8 mouse cellular contexts compared by ENCODE assay signal in the genomic region with DNA sequence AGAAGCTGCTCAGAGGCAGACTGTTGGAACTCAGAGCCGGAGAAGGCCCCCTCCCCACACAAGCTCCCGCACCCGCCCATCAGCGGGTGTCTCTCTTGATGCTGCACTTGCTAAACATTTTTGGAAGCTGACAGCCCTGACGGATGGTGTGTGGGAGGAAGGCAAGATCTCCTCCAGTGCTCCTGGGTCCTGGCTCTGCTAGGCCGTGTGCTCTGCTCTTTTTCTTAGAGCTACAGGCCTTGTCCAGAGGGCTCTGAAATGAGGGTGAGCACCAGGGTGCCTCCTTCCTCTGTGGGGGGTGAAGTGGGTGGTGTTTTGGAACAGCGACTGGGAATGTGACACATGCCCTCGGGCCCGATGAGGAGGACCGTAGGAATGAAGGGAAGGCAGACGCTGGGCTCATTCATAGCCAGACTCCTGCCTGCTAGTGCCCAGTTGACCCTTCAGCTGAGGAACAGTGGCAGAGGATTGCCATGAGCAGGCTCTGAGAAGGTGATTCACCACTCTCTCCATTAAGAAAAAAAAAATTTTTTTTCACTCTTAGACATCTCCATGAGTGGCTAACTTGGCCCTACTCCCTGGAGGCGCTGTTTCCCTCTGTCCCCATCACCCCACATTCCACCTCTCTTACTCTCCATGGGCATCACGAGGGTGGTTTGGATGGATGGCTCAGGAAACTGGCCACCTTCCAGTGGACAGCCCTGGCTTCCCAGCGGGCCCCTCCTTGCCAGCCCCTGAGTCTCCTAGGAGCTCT.
DNase-seq lines count a peak whose midpoint lies in the region; ATAC-seq and TF ChIP-seq lines count a peak whose summit lies in the region.

No protein-coding gene starts in this region.

- H3K9me3 ChIP-seq in embryonic facial prominence, embryonic 15.5 days (replicated peaks) = no peaks in the 10 kb centered on the region
- H3K9me3 ChIP-seq in hindbrain, postnatal 0 days (ENCODE audit: low read length) = no peaks in the 10 kb centered on the region
- H3K9me3 ChIP-seq in lung, embryonic 16.5 days (ENCODE audit: control insufficient read depth, low read length) = no peaks in the 10 kb centered on the region

- ATAC-seq in embryonic facial prominence, embryonic 15.5 days (ENCODE audit: insufficient number of reproducible peaks, low FRiP score, low TSS enrichment, low read depth) = no peak
- ATAC-seq in hindbrain, postnatal 0 days = no peak
- peak; percentile 5 for ATAC-seq in lung, embryonic 16.5 days (ENCODE audit: low read depth)

- H3K27ac ChIP-seq in embryonic facial prominence, embryonic 15.5 days (replicated peaks) = no peak overlapping the region
- H3K27ac ChIP-seq in hindbrain, postnatal 0 days = peak overlapping the region; percentile 84; the same call in 1 of the 2 replicates
- H3K27ac ChIP-seq in lung, embryonic 16.5 days (ENCODE audit: low read length) = peak overlapping the region; percentile 60

- H3K79me3 ChIP-seq in C2C12 (ENCODE audit: low read depth) = peaks cover 34% of the 10 kb centered on the region

- 41% methylated on average over 14 of the region's 14 CpGs for WGBS in embryonic facial prominence, embryonic 15.5 days
- 27% methylated on average over 14 of the region's 14 CpGs for WGBS in hindbrain, postnatal 0 days
- 17% methylated on average over 14 of the region's 14 CpGs for WGBS in lung, embryonic 16.5 days

- peak; percentile 33 for DNase-seq in embryo, embryonic 10 days (ENCODE audit: low spot score)
- DNase-seq in embryo, embryonic 10.5 days (ENCODE audit: low spot score) = no peak
- peak; percentile 58 for DNase-seq in hindbrain, postnatal 0 days (ENCODE audit: low spot score)
- DNase-seq in telencephalon, adult 2 months (ENCODE audit: low read depth, low spot score) = peak; percentile 81
- DNase-seq in natural killer cell, adult 2 months (ENCODE audit: low spot score in 2 of 2) = no peak

- H3K9ac ChIP-seq in embryonic facial prominence, embryonic 15.5 days = no peak overlapping the region
- peak overlapping the region; percentile 69 for H3K9ac ChIP-seq in hindbrain, postnatal 0 days (replicated peaks; ENCODE audit: low read length)
- H3K9ac ChIP-seq in lung, embryonic 16.5 days (ENCODE audit: low read length) = peak overlapping the region; percentile 52

- H3K79me2 ChIP-seq in C2C12 (ENCODE audit: control insufficient read depth, insufficient read depth) = peaks cover 62% of the 10 kb centered on the region

- H3K4me2 ChIP-seq in embryonic facial prominence, embryonic 15.5 days (replicated peaks) = peak overlapping the region; percentile 99
- H3K4me2 ChIP-seq in hindbrain, postnatal 0 days (ENCODE audit: low read depth, low read length) = peak overlapping the region; percentile 90
- peak overlapping the region; percentile 99 for H3K4me2 ChIP-seq in lung, embryonic 16.5 days (ENCODE audit: low read depth, low read length)

- H3ac ChIP-seq in C2C12 (ENCODE audit: control insufficient read depth, insufficient read length, low read depth) = peak overlapping the region; percentile 53

- no peaks in the 10 kb centered on the region for H3K27me3 ChIP-seq in C2C12 (ENCODE audit: control insufficient read depth, insufficient read depth, insufficient read length)
- peaks cover 26% of the 10 kb centered on the region for H3K27me3 ChIP-seq in embryonic facial prominence, embryonic 15.5 days
- no peaks in the 10 kb centered on the region for H3K27me3 ChIP-seq in hindbrain, postnatal 0 days (ENCODE audit: insufficient read depth, low read length)
- H3K27me3 ChIP-seq in lung, embryonic 16.5 days (ENCODE audit: control insufficient read depth, insufficient read depth, low read depth, low read length) = peaks cover 10% of the 10 kb centered on the region

- peaks cover 59% of the 10 kb centered on the region for H3K4me1 ChIP-seq in embryonic facial prominence, embryonic 15.5 days
- H3K4me1 ChIP-seq in hindbrain, postnatal 0 days (ENCODE audit: insufficient read depth, low read length) = peaks cover 27% of the 10 kb centered on the region
- peaks cover 41% of the 10 kb centered on the region for H3K4me1 ChIP-seq in lung, embryonic 16.5 days (replicated peaks; ENCODE audit: control insufficient read depth, insufficient read depth, low read length)

- H3K4me3 ChIP-seq in C2C12 (ENCODE audit: insufficient read depth, poor library complexity, severe bottlenecking) = peak overlapping the region; percentile 41
- H3K4me3 ChIP-seq in embryonic facial prominence, embryonic 15.5 days (replicated peaks) = peak overlapping the region; percentile 63
- peak overlapping the region; percentile 63 for H3K4me3 ChIP-seq in hindbrain, postnatal 0 days (ENCODE audit: low read length)
- H3K4me3 ChIP-seq in lung, embryonic 16.5 days (ENCODE audit: low read length) = peak overlapping the region; percentile 66

- H3K36me3 ChIP-seq in C2C12 (ENCODE audit: control insufficient read depth, insufficient read depth) = peaks cover 5% of the 10 kb centered on the region
- H3K36me3 ChIP-seq in embryonic facial prominence, embryonic 15.5 days = no peaks in the 10 kb centered on the region
- H3K36me3 ChIP-seq in hindbrain, postnatal 0 days (ENCODE audit: insufficient read depth, low read length) = no peaks in the 10 kb centered on the region
- no peaks in the 10 kb centered on the region for H3K36me3 ChIP-seq in lung, embryonic 16.5 days (ENCODE audit: control insufficient read depth, insufficient read depth, low read length)

- TF ChIP-seq CTCF in C2C12 (IDR thresholded peaks at IDR 0.05; ENCODE audit: control insufficient read depth, insufficient read depth, insufficient read length) = no peak
- TF ChIP-seq CTCF in hindbrain, postnatal 0 days (IDR thresholded peaks at IDR 0.05; ENCODE audit: low read depth) = no peak

TF ChIP-seq in C2C12, 6 proteins besides CTCF, POLR2A, EP300 and RAD21:
- no peak for TF ChIP-seq FOSL1 (IDR thresholded peaks at IDR 0.05; ENCODE audit: insufficient read depth, low read length, poor library complexity, severe bottlenecking)
- TF ChIP-seq MYOG (IDR thresholded peaks at IDR 0.05; ENCODE audit: control insufficient read depth, extremely low read depth, insufficient read length) = no peak
- no peak for TF ChIP-seq MYOD1 (IDR thresholded peaks at IDR 0.05; ENCODE audit: control insufficient read depth, insufficient read length, low read depth)
- no peak for TF ChIP-seq USF1 (IDR thresholded peaks at IDR 0.05; ENCODE audit: low read depth)
- TF ChIP-seq MAX (IDR thresholded peaks at IDR 0.05) = no peak
- TF ChIP-seq CEBPB (IDR thresholded peaks at IDR 0.05; ENCODE audit: low read depth) = no peak

Comparison
In these comparisons a context has a peak if more than half of its experiments do, and no peak if none do; other contexts are left out.
1. DNase-seq: peak in embryo, embryonic 10 days (single experiment), hindbrain, postnatal 0 days (single experiment) and telencephalon, adult 2 months (single experiment); none in embryo, embryonic 10.5 days (single experiment) and natural killer cell, adult 2 months (0 of 2).
2. Peak in every context shown above with its lines, with median percentiles within 50 percentile points of each other: H3K4me3 ChIP-seq and H3K4me2 ChIP-seq.